Mouse (Mus musculus): ENCODE results near the gene Tk1. TPM values are rescaled to one million over a fixed set of nuclear protein-coding genes. Genes with fewer than 3 reads are reported as not detected.
"Not testable (repeated sequence)": the region's sequence is repeated elsewhere in the genome, so short reads cannot be mapped to it uniquely, and the experiment has no call there.

Gene Tk1
- polyA plus RNA-seq, 1 experiment from 2014 or later, result 86.0 TPM

- Histone ChIP-seq H3K9me3 (ENCODE audit: control insufficient read depth, low read length) (no peaks in the 10 kb centered on the region), H3K4me3 (ENCODE audit: low read depth, low read length) (no peak overlapping the region), H3K27me3 (ENCODE audit: control insufficient read depth, insufficient read depth, low read length) (no peaks in the 10 kb centered on the region), H3K9ac (ENCODE audit: low read length) (no peak overlapping the region), H3K27ac (ENCODE audit: low read depth, low read length) (no peak overlapping the region), H3K36me3 (ENCODE audit: control insufficient read depth, insufficient read depth, low read length) (no peaks in the 10 kb centered on the region), H3K4me2 (ENCODE audit: low read depth) (no peak overlapping the region), H3K4me1 (ENCODE audit: control insufficient read depth, insufficient read depth, low read length) (no peaks in the 10 kb centered on the region)
- 42% methylated on average over 5 of the region's 5 CpGs for WGBS
- DNase-seq (ENCODE audit: low spot score) (no peak), ATAC-seq (ENCODE audit: insufficient read depth, low FRiP score, low TSS enrichment) (no peak)
These were observed 28.9 kb downstream of the Tk1 start for GRCm38 (mm10) chr11:117796954-117797353.

- H3K9me3 ChIP-seq (ENCODE audit: control insufficient read depth, low read length), result no peaks in the 10 kb centered on the region
- H3K36me3 ChIP-seq (ENCODE audit: control insufficient read depth, insufficient read depth, low read length), result no peaks in the 10 kb centered on the region
- H3K4me3 ChIP-seq (ENCODE audit: low read depth, low read length), result no peak overlapping the region
- H3K4me2 ChIP-seq (ENCODE audit: low read depth), result no peak overlapping the region
- ATAC-seq (ENCODE audit: insufficient read depth, low FRiP score, low TSS enrichment), result no peak
- no peak overlapping the region for H3K9ac ChIP-seq (ENCODE audit: low read length)
- H3K27me3 ChIP-seq (ENCODE audit: control insufficient read depth, insufficient read depth, low read length), result 0 out of 2 replicates have a peak, but pooled peaks cover 4% of the 10 kb centered on the region
- no peak for DNase-seq (ENCODE audit: low spot score)
- H3K27ac ChIP-seq (ENCODE audit: low read depth, low read length), result no peak overlapping the region
- WGBS, result 52% methylated on average over 4 of the region's 4 CpGs
- H3K4me1 ChIP-seq (ENCODE audit: control insufficient read depth, insufficient read depth, low read length), result no peaks in the 10 kb centered on the region
These were observed 31.8 kb downstream of the Tk1 start for GRCm38 (mm10) chr11:117794035-117794551.

- H3K4me2 ChIP-seq (ENCODE audit: low read depth), result peak overlapping the region; percentile 20; the same call in 1 of the 2 replicates
- H3K9ac ChIP-seq (ENCODE audit: low read length), result no peak overlapping the region
- H3K9me3 ChIP-seq (ENCODE audit: control insufficient read depth, low read length), result no peaks in the 10 kb centered on the region
- H3K4me1 ChIP-seq (ENCODE audit: control insufficient read depth, insufficient read depth, low read length), result no peaks in the 10 kb centered on the region
- 0 out of 2 replicates have a peak, but pooled peaks cover 4% of the 10 kb centered on the region for H3K27me3 ChIP-seq (ENCODE audit: control insufficient read depth, insufficient read depth, low read length)
- WGBS, result 6% methylated on average over 22 of the region's 22 CpGs
- H3K36me3 ChIP-seq (ENCODE audit: control insufficient read depth, insufficient read depth, low read length), result no peaks in the 10 kb centered on the region
- ATAC-seq (ENCODE audit: insufficient read depth, low FRiP score, low TSS enrichment), result no peak
- H3K4me3 ChIP-seq (ENCODE audit: low read depth, low read length), result no peak overlapping the region
- no peak for DNase-seq (ENCODE audit: low spot score)
- no peak overlapping the region for H3K27ac ChIP-seq (ENCODE audit: low read depth, low read length)
These were observed 33.5 kb downstream of the Tk1 start for GRCm38 (mm10) chr11:117792281-117792888.

DNA sequence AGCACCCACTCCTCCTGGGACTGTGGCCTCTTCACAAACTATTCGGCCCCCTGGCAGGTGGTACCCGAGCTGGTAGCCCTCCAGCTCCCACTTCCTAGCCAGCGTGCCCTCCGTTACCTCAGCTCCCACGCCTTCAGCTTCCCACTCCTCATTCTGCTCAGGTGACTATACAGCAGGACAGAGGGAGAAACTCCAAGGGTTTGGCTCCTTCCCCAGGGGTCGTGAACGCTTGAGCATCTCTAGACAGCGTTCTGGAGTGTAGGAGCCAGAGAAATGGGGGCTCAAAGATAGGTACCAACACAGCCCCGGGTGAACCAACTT is 34.5 kb downstream of the Tk1 start:
- Histone ChIP-seq H3K4me2 (ENCODE audit: low read depth) (no peak overlapping the region), H3K27ac (ENCODE audit: low read depth, low read length) (no peak overlapping the region), H3K4me3 (ENCODE audit: low read depth, low read length) (no peak overlapping the region), H3K9ac (ENCODE audit: low read length) (no peak overlapping the region), H3K27me3 (ENCODE audit: control insufficient read depth, insufficient read depth, low read length) (0 out of 2 replicates have a peak, but pooled peaks cover 4% of the 10 kb centered on the region), H3K36me3 (ENCODE audit: control insufficient read depth, insufficient read depth, low read length) (no peaks in the 10 kb centered on the region), H3K4me1 (ENCODE audit: control insufficient read depth, insufficient read depth, low read length) (no peaks in the 10 kb centered on the region), H3K9me3 (ENCODE audit: control insufficient read depth, low read length) (no peaks in the 10 kb centered on the region)
- no peak for DNase-seq (ENCODE audit: low spot score)
- no peak for ATAC-seq (ENCODE audit: insufficient read depth, low FRiP score, low TSS enrichment)
- WGBS, result 83% methylated on average over 9 of the region's 9 CpGs

GRCm38 (mm10) chr11:117790703-117791440 is 35.0 kb downstream of the Tk1 start:
- Histone ChIP-seq H3K9ac (ENCODE audit: low read length) (no peak overlapping the region), H3K36me3 (ENCODE audit: control insufficient read depth, insufficient read depth, low read length) (no peaks in the 10 kb centered on the region), H3K4me2 (ENCODE audit: low read depth) (peak overlapping the region; percentile 14; the same call in 1 of the 2 replicates), H3K27ac (ENCODE audit: low read depth, low read length) (no peak overlapping the region), H3K4me3 (ENCODE audit: low read depth, low read length) (no peak overlapping the region), H3K4me1 (ENCODE audit: control insufficient read depth, insufficient read depth, low read length) (no peaks in the 10 kb centered on the region), H3K27me3 (ENCODE audit: control insufficient read depth, insufficient read depth, low read length) (0 out of 2 replicates have a peak, but pooled peaks cover 4% of the 10 kb centered on the region), H3K9me3 (ENCODE audit: control insufficient read depth, low read length) (no peaks in the 10 kb centered on the region)
- 32% methylated on average over 22 of the region's 23 CpGs for WGBS
- ATAC-seq (ENCODE audit: insufficient read depth, low FRiP score, low TSS enrichment) (0 out of 2 replicates have a peak, but pooled peaks have one; percentile 27), DNase-seq (ENCODE audit: low spot score) (no peak)

GRCm38 (mm10) chr11:117790286-117790685 is 35.6 kb downstream of the Tk1 start:
- H3K4me1 ChIP-seq (ENCODE audit: control insufficient read depth, insufficient read depth, low read length), result no peaks in the 10 kb centered on the region
- no peaks in the 10 kb centered on the region for H3K9me3 ChIP-seq (ENCODE audit: control insufficient read depth, low read length)
- H3K27me3 ChIP-seq (ENCODE audit: control insufficient read depth, insufficient read depth, low read length), result 0 out of 2 replicates have a peak, but pooled peaks cover 4% of the 10 kb centered on the region
- no peaks in the 10 kb centered on the region for H3K36me3 ChIP-seq (ENCODE audit: control insufficient read depth, insufficient read depth, low read length)
- no peak overlapping the region for H3K4me3 ChIP-seq (ENCODE audit: low read depth, low read length)
- H3K27ac ChIP-seq (ENCODE audit: low read depth, low read length), result no peak overlapping the region
- 4% methylated on average over 14 of the region's 14 CpGs for WGBS
- DNase-seq (ENCODE audit: low spot score), result peak; percentile 64
- peak; percentile 20; the same call in 1 of the 2 replicates for ATAC-seq (ENCODE audit: insufficient read depth, low FRiP score, low TSS enrichment)
- H3K4me2 ChIP-seq (ENCODE audit: low read depth), result peak overlapping the region; percentile 14; the same call in 1 of the 2 replicates
- no peak overlapping the region for H3K9ac ChIP-seq (ENCODE audit: low read length)

DNA sequence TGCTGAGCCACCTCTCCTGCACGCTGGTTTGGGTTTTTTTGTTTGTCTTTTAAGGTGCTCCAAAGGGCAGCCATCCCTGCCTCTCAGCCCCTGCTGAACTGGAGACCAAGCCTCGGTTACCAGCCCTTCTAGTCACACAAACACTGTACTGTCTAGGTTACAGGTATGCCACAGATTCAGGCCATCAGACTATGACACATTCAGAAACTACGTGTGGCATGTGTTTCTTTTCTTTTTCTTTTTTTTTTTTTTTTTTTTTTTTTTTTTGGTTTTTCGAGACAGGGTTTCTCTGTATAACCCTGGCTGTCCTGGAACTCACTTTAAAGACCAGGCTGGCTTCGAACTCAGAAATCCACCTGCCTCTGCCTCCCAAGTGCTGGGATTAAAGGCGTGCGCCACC is 37.4 kb downstream of the Tk1 start:
- H3K4me1 ChIP-seq (ENCODE audit: control insufficient read depth, insufficient read depth, low read length); H3K9me3 ChIP-seq (ENCODE audit: control insufficient read depth, low read length); H3K27ac ChIP-seq (ENCODE audit: low read depth, low read length); H3K9ac ChIP-seq (ENCODE audit: low read length); DNase-seq (ENCODE audit: low spot score); H3K36me3 ChIP-seq (ENCODE audit: control insufficient read depth, insufficient read depth, low read length); ATAC-seq (ENCODE audit: insufficient read depth, low FRiP score, low TSS enrichment); H3K4me2 ChIP-seq (ENCODE audit: low read depth); H3K4me3 ChIP-seq (ENCODE audit: low read depth, low read length); H3K27me3 ChIP-seq (ENCODE audit: control insufficient read depth, insufficient read depth, low read length): not testable (repeated sequence)
- WGBS, result 84% methylated on average over 7 of the region's 7 CpGs

DNA sequence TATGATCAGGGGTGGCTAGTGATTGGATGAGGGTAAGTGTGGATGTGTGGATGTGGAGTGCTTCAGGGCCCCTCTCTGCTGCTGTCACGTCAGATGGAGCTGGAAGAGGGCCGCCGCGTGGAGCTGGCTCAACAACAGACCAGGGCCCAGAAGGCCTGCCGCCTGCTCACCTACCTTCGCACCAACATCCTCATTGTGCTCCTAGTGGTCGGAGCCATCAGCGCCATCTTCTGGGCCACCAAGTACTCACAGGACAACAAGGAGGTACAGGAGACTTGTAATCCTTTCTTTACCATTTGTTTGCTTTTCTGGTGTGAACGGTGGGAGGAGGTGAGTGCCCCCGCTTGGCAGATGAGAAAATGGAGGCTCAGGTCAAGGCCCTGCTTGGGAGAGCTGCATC is 39.6 kb downstream of the Tk1 start:
- Histone ChIP-seq H3K9me3 (ENCODE audit: control insufficient read depth, low read length) (no peaks in the 10 kb centered on the region), H3K4me3 (ENCODE audit: low read depth, low read length) (no peak overlapping the region), H3K27me3 (ENCODE audit: control insufficient read depth, insufficient read depth, low read length) (peaks cover 15% of the 10 kb centered on the region), H3K36me3 (ENCODE audit: control insufficient read depth, insufficient read depth, low read length) (no peaks in the 10 kb centered on the region), H3K9ac (ENCODE audit: low read length) (no peak overlapping the region), H3K4me1 (ENCODE audit: control insufficient read depth, insufficient read depth, low read length) (peaks cover 3% of the 10 kb centered on the region; the same call in 1 of the 2 replicates), H3K4me2 (ENCODE audit: low read depth) (no peak overlapping the region), H3K27ac (ENCODE audit: low read depth, low read length) (no peak overlapping the region)
- ATAC-seq (ENCODE audit: insufficient read depth, low FRiP score, low TSS enrichment) (no peak), DNase-seq (ENCODE audit: low spot score) (peak; percentile 69)
- WGBS, result 6% methylated on average over 10 of the region's 10 CpGs
